Mouse (Mus musculus) cortical plate, adult 2 months (tissue): ENCODE measurements around the gene Fam221a. TPM values are rescaled to one million over a fixed set of nuclear protein-coding genes. Genes with fewer than 3 reads are reported as not detected.

Source experiments
- H3K27ac ChIP-seq: fragments of 200-500 bp; 2 replicates; pipeline ENCODE4 v1.5.1; 2012; ENCODE audit warnings: low read length, control low read depth, inconsistent platforms; ENCODE audit not compliant: insufficient read depth
- H3K4me1 ChIP-seq: fragments of 200-500 bp; 2 replicates; pipeline ENCODE4 v1.6.1; 2011; ENCODE audit warnings: low read length; ENCODE audit not compliant: control insufficient read depth, insufficient read depth
- H3K4me3 ChIP-seq: fragments of 200-500 bp; 2 replicates; pipeline ENCODE4 v1.5.1; 2011; ENCODE audit warnings: mild to moderate bottlenecking, low read length, control low read depth; ENCODE audit not compliant: insufficient read depth
- CTCF ChIP-seq: fragments of 200-500 bp; IDR thresholded peaks from 2 replicates; pipeline ENCODE4 v1.5.1; 2011; ENCODE audit warnings: mild to moderate bottlenecking, control low read depth, low read length; ENCODE audit not compliant: insufficient read depth; ENCODE audit errors: extremely low read depth
- POLR2A ChIP-seq: fragments of 200-500 bp; IDR thresholded peaks from 2 replicates; pipeline ENCODE4 v1.6.1; 2011; ENCODE audit warnings: mild to moderate bottlenecking, low read length, control low read depth; ENCODE audit not compliant: insufficient read depth; ENCODE audit errors: extremely low read depth
- polyA plus RNA-seq: library from polyadenylated mRNA; depleted of rRNA; stranded (reverse); fragments of >200 nt; gene quantifications from 2 replicates; pipeline ENCODE4 v1.2.3, GENCODE M21; 2012; rRNA removed

Gene Fam221a
- 1.5 and 2.0 TPM in 2 replicates for polyA plus RNA-seq

- TF ChIP-seq POLR2A (no peak), CTCF (no peak)
- H3K27ac ChIP-seq: no peak within 1 kb of the TSS
Observed at GRCm38 (mm10) chr6:49367159-49368054, at the start of gene Fam221a. TSS of gene Fam221a (plus strand) at chr6:49367739.

GRCm38 (mm10) chr6:49318966-49319594 lies 48.5 kb upstream of the Fam221a start, which contains the start of gene Ccdc126:
TSS of gene Ccdc126 (plus strand) at chr6:49319274.
- 0 out of 2 replicates have a peak, but pooled peaks have one; percentile 47 for TF ChIP-seq POLR2A
- peak; percentile 81 for TF ChIP-seq CTCF
- peak within 1 kb of the TSS; percentile 69 for H3K4me3 ChIP-seq

More at GRCm38 (mm10) chr6:49367159-49368054, at the start of gene Fam221a:
- peak within 1 kb of the TSS; percentile 44 for H3K4me3 ChIP-seq
- H3K4me1 ChIP-seq: peaks cover 3% of the 10 kb centered on the region

DNA sequence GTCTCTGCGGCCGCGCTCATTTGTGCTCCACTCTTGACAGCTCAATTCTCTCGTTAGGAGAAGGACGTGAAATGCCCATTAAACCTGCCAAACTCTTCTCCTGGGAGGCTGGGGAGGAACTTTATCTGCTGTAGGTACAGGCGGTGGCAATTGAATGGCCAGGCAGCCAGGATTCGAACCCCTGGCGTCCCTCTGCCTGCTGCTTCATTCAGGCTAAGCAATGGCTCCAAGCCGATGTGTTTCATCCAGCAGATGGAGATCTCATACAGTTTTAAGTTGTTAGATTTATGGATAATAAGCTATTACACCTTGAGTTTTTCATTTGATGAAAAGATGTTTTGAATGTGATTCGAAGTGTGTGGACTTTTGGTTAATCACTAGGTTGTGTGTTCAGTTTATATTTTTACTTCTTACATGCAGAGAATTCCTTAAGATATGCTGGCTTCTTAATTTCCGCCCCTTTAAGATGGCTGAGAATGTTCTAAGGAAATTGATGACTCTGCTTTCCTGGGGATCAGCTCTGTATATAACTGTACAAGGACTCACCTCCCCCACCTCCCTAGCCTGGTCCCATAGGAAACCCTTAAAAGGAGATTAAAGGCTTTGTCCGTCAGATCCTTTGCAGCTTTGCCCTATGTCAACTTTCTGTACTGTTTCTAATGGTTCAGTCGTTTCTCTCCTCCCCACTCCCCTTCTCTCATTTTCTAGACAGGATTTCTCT lies 47.8 kb upstream of the Fam221a start:
- H3K27ac ChIP-seq: peak overlapping the region; percentile 19; the same call in 1 of the 2 replicates
- TF ChIP-seq CTCF (peak; percentile 10; the same call in 1 of the 2 replicates), POLR2A (no peak)
- H3K4me3 ChIP-seq: peak overlapping the region; percentile 69
- H3K4me1 ChIP-seq: no peaks in the 10 kb centered on the region; the same call in 1 of the 2 replicates

More at GRCm38 (mm10) chr6:49318966-49319594, 48.5 kb upstream of the Fam221a start, which contains the start of gene Ccdc126:
- H3K27ac ChIP-seq: peak within 1 kb of the TSS; percentile 19; the same call in 1 of the 2 replicates
- H3K4me1 ChIP-seq: no peaks in the 10 kb centered on the region; the same call in 1 of the 2 replicates

DNA sequence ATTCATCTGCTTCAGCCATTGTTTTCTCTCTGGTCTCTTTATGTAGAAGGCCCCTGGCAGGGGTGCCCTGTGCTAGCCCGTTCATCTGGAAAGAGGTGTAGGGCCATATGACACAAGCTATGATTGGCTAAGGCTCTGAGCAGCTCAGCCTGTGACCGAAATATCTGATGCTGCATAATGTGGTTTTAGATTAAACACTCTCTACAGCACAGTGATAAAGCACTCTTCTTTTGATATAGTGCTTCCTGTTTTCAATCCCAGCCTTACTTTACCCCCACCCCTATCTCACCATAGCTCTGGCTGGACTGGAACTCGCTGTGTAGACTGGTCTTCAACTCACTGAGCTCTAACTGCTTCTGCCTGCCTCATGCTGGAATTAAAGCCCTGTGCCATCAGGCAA lies 46.2 kb upstream of the Fam221a start:
- no peak overlapping the region for H3K4me3 ChIP-seq
- no peak for TF ChIP-seq CTCF
- TF ChIP-seq POLR2A: no peak
- H3K27ac ChIP-seq: no peak overlapping the region
- no peaks in the 10 kb centered on the region; the same call in 1 of the 2 replicates for H3K4me1 ChIP-seq

- H3K27ac ChIP-seq: no peak overlapping the region
- H3K4me1 ChIP-seq: no peaks in the 10 kb centered on the region; the same call in 1 of the 2 replicates
- H3K4me3 ChIP-seq: no peak overlapping the region
- TF ChIP-seq POLR2A: no peak
- no peak for TF ChIP-seq CTCF
Observed at GRCm38 (mm10) chr6:49322056-49322455, 45.5 kb upstream of the Fam221a start.

- Histone ChIP-seq H3K27ac (no peak overlapping the region), H3K4me1 (no peaks in the 10 kb centered on the region; the same call in 1 of the 2 replicates), H3K4me3 (no peak overlapping the region)
- no peak for TF ChIP-seq POLR2A
- TF ChIP-seq CTCF: no peak
Observed at GRCm38 (mm10) chr6:49322986-49323385, 44.6 kb upstream of the Fam221a start.

GRCm38 (mm10) chr6:49324528-49324927 lies 43.0 kb upstream of the Fam221a start:
- TF ChIP-seq CTCF (no peak), POLR2A (no peak)

DNA sequence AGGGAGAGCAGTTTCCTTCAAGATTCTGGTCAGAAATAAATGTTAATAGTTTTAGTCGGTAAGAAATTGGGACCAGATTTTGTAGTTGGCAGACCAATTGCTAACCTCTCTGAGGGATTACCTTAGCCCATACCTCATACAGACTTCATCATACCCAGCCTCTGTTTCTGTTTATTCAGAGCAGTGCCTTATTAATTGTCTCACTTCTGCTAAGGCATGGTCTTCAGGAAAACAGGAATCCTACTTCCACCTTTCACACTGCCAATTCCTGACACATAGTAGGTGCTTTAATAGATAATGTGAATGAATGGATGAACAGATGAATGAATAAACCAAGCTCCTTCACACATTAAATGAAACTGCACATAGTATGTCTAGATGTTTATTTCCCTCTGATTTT lies 42.2 kb upstream of the Fam221a start:
- Histone ChIP-seq H3K27ac (no peak overlapping the region), H3K4me1 (no peaks in the 10 kb centered on the region; the same call in 1 of the 2 replicates), H3K4me3 (no peak overlapping the region)
- TF ChIP-seq POLR2A (no peak), CTCF (no peak)

More at GRCm38 (mm10) chr6:49324528-49324927, 43.0 kb upstream of the Fam221a start:
- Histone ChIP-seq H3K27ac (no peak overlapping the region), H3K4me1 (no peaks in the 10 kb centered on the region; the same call in 1 of the 2 replicates), H3K4me3 (no peak overlapping the region)

GRCm38 (mm10) chr6:49326846-49327245 lies 40.7 kb upstream of the Fam221a start:
- H3K4me3 ChIP-seq: no peak overlapping the region
- TF ChIP-seq CTCF: no peak
- no peak for TF ChIP-seq POLR2A
- no peaks in the 10 kb centered on the region; the same call in 1 of the 2 replicates for H3K4me1 ChIP-seq

More at GRCm38 (mm10) chr6:49326846-49327245, 40.7 kb upstream of the Fam221a start:
- no peak overlapping the region for H3K27ac ChIP-seq
